Mouse (Mus musculus): Measurements from ENCODE around the gene Cnot1. TPM values are rescaled to one million over a fixed set of nuclear protein-coding genes. Genes with fewer than 3 reads are reported as not detected.
"Not testable (repeated sequence)": the region's sequence is repeated elsewhere in the genome, so short reads cannot be mapped to it uniquely, and the experiment has no call there.

Gene Cnot1
- polyA plus RNA-seq, 1 experiment: 40.6 TPM

DNA sequence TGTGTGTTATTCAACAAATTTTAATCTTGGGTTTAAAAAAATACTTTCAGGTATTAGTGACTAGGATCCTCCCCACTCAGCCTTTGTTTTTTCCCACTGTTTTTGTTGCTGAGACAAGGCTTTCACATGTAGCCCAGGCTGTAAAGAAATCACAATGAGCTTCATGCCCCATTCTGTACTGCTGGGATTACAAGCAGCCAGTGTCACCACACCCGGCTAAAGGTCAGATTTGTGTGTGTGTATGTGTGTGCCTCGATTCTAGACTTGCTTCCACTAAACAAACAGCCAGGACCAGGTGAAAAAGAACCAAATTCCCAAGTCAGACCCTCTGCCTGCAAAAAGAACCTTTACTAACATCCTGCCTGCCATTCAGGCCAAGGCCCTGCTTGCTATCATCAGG lies 1.8 kb downstream of the Cnot1 start:
- Histone ChIP-seq H3K27me3 (ENCODE audit: control insufficient read depth, insufficient read depth, insufficient read length) (no peaks in the 10 kb centered on the region), H3K79me2 (ENCODE audit: control insufficient read depth, insufficient read depth) (peaks cover 73% of the 10 kb centered on the region), H3K4me3 (ENCODE audit: insufficient read depth, poor library complexity, severe bottlenecking) (peak overlapping the region; percentile 93), H3ac (ENCODE audit: control insufficient read depth, insufficient read length, low read depth) (peak overlapping the region; percentile 23), H3K36me3 (ENCODE audit: control insufficient read depth, insufficient read depth) (peaks cover 23% of the 10 kb centered on the region), H3K79me3 (ENCODE audit: low read depth) (peaks cover 66% of the 10 kb centered on the region)
- TF ChIP-seq MAX (IDR thresholded peaks at IDR 0.05) (no peak), CEBPB (IDR thresholded peaks at IDR 0.05; ENCODE audit: low read depth) (no peak), USF1 (IDR thresholded peaks at IDR 0.05; ENCODE audit: low read depth) (no peak), MYOG (IDR thresholded peaks at IDR 0.05; ENCODE audit: control insufficient read depth, extremely low read depth, insufficient read length) (no peak), CTCF (IDR thresholded peaks at IDR 0.05; ENCODE audit: control insufficient read depth, insufficient read depth, insufficient read length) (no peak), MYOD1 (IDR thresholded peaks at IDR 0.05; ENCODE audit: control insufficient read depth, insufficient read length, low read depth) (no peak), FOSL1 (IDR thresholded peaks at IDR 0.05; ENCODE audit: insufficient read depth, low read length, poor library complexity, severe bottlenecking) (no peak)

DNA sequence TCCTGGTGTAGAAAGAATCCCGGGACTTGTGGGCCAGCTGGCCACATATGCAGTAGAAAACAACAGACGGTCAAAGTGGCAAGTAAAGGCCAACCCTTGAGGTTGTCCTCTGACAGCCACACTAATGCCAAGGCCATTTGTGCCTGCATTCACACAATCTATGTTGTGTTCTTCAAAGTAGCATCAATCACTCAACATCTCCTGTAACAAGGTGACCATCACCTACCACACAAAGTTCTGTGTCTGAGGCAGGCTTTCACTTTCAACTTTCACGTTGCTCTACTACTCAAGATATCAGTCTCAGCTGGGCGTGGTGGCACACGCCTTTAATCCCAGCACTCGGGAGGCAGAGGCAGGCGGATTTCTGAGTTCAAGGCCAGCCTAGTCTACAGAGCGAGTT lies 5.0 kb downstream of the Cnot1 start:
- Histone ChIP-seq H3K27me3 (ENCODE audit: control insufficient read depth, insufficient read depth, insufficient read length) (no peaks in the 10 kb centered on the region), H3K79me2 (ENCODE audit: control insufficient read depth, insufficient read depth) (peaks cover 100% of the 10 kb centered on the region), H3ac (ENCODE audit: control insufficient read depth, insufficient read length, low read depth) (no peak overlapping the region), H3K4me3 (ENCODE audit: insufficient read depth, poor library complexity, severe bottlenecking) (no peak overlapping the region), H3K36me3 (ENCODE audit: control insufficient read depth, insufficient read depth) (peaks cover 52% of the 10 kb centered on the region), H3K79me3 (ENCODE audit: low read depth) (peaks cover 96% of the 10 kb centered on the region)
- no peak for TF ChIP-seq FOSL1 (IDR thresholded peaks at IDR 0.05; ENCODE audit: insufficient read depth, low read length, poor library complexity, severe bottlenecking)
- no peak for TF ChIP-seq USF1 (IDR thresholded peaks at IDR 0.05; ENCODE audit: low read depth)
- TF ChIP-seq MYOG (IDR thresholded peaks at IDR 0.05; ENCODE audit: control insufficient read depth, extremely low read depth, insufficient read length): no peak
- TF ChIP-seq MYOD1 (IDR thresholded peaks at IDR 0.05; ENCODE audit: control insufficient read depth, insufficient read length, low read depth): no peak
- no peak for TF ChIP-seq CTCF (IDR thresholded peaks at IDR 0.05; ENCODE audit: control insufficient read depth, insufficient read depth, insufficient read length)
- TF ChIP-seq CEBPB (IDR thresholded peaks at IDR 0.05; ENCODE audit: low read depth): no peak

- Histone ChIP-seq H3K4me3 (ENCODE audit: insufficient read depth, poor library complexity, severe bottlenecking) (no peak overlapping the region), H3K79me3 (ENCODE audit: low read depth) (peaks cover 97% of the 10 kb centered on the region), H3ac (ENCODE audit: control insufficient read depth, insufficient read length, low read depth) (no peak overlapping the region), H3K36me3 (ENCODE audit: control insufficient read depth, insufficient read depth) (peaks cover 52% of the 10 kb centered on the region), H3K79me2 (ENCODE audit: control insufficient read depth, insufficient read depth) (peaks cover 100% of the 10 kb centered on the region), H3K27me3 (ENCODE audit: control insufficient read depth, insufficient read depth, insufficient read length) (no peaks in the 10 kb centered on the region)
- TF ChIP-seq MYOG (IDR thresholded peaks at IDR 0.05; ENCODE audit: control insufficient read depth, extremely low read depth, insufficient read length): no peak
Observed at GRCm38 (mm10) chr8:95801476-95802064, 5.7 kb downstream of the Cnot1 start.

DNA sequence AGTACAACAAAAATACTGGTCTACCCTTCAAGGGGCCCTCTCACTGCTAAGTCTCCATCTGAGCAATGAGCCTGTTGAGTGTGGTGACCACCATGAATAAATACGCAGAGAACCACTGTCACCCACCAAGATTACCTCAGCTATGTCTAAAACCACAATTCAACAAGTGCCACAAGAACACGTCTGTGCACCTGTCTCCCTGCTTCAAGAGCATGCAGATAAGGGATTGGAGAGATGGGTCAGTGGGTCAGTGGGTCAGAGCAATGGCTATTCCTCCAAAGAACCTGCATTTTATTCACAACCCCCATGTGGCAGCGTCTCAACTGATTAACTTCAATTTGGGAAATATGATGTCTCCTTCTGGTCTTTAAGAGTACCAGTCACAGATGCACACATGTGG lies 6.9 kb downstream of the Cnot1 start:
- Histone ChIP-seq H3K27me3 (ENCODE audit: control insufficient read depth, insufficient read depth, insufficient read length) (no peaks in the 10 kb centered on the region), H3K4me3 (ENCODE audit: insufficient read depth, poor library complexity, severe bottlenecking) (no peak overlapping the region), H3K36me3 (ENCODE audit: control insufficient read depth, insufficient read depth) (peaks cover 52% of the 10 kb centered on the region), H3K79me3 (ENCODE audit: low read depth) (peaks cover 97% of the 10 kb centered on the region), H3K79me2 (ENCODE audit: control insufficient read depth, insufficient read depth) (peaks cover 100% of the 10 kb centered on the region), H3ac (ENCODE audit: control insufficient read depth, insufficient read length, low read depth) (no peak overlapping the region)
- TF ChIP-seq MYOD1 (IDR thresholded peaks at IDR 0.05; ENCODE audit: control insufficient read depth, insufficient read length, low read depth): peak; percentile 47
- no peak for TF ChIP-seq FOSL1 (IDR thresholded peaks at IDR 0.05; ENCODE audit: insufficient read depth, low read length, poor library complexity, severe bottlenecking)

GRCm38 (mm10) chr8:95799891-95800290 lies 7.4 kb downstream of the Cnot1 start:
- no peak overlapping the region for H3K4me3 ChIP-seq (ENCODE audit: insufficient read depth, poor library complexity, severe bottlenecking)
- H3ac ChIP-seq (ENCODE audit: control insufficient read depth, insufficient read length, low read depth): no peak overlapping the region
- no peak for TF ChIP-seq CTCF (IDR thresholded peaks at IDR 0.05; ENCODE audit: control insufficient read depth, insufficient read depth, insufficient read length)
- TF ChIP-seq MYOG (IDR thresholded peaks at IDR 0.05; ENCODE audit: control insufficient read depth, extremely low read depth, insufficient read length): no peak
- no peak for TF ChIP-seq USF1 (IDR thresholded peaks at IDR 0.05; ENCODE audit: low read depth)
- no peak for TF ChIP-seq MYOD1 (IDR thresholded peaks at IDR 0.05; ENCODE audit: control insufficient read depth, insufficient read length, low read depth)
- peaks cover 95% of the 10 kb centered on the region for H3K79me3 ChIP-seq (ENCODE audit: low read depth)
- peaks cover 99% of the 10 kb centered on the region for H3K79me2 ChIP-seq (ENCODE audit: control insufficient read depth, insufficient read depth)
- peaks cover 52% of the 10 kb centered on the region for H3K36me3 ChIP-seq (ENCODE audit: control insufficient read depth, insufficient read depth)
- no peaks in the 10 kb centered on the region for H3K27me3 ChIP-seq (ENCODE audit: control insufficient read depth, insufficient read depth, insufficient read length)

DNA sequence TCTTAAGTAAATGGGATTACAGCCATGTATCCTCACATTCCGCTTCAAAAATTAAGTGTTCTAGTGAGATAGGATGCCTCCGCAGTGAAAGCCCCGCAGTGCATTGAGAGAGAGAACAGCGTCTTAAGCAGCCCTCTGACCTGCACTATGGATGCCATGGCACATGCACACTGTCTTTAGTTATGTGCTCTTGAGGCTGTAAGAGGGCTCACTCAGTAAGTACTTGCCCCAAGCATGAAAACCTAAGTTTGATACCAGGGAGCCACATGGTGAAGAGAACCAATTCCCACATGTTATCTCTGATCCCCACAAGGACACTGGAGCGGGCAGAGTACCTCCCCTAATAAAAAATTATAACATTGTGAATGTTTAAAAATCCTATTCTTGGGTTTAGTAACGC lies 8.1 kb downstream of the Cnot1 start:
- no peak overlapping the region for H3K4me3 ChIP-seq (ENCODE audit: insufficient read depth, poor library complexity, severe bottlenecking)
- H3K79me2 ChIP-seq (ENCODE audit: control insufficient read depth, insufficient read depth): peaks cover 98% of the 10 kb centered on the region
- H3K27me3 ChIP-seq (ENCODE audit: control insufficient read depth, insufficient read depth, insufficient read length): no peaks in the 10 kb centered on the region
- no peak for TF ChIP-seq MYOD1 (IDR thresholded peaks at IDR 0.05; ENCODE audit: control insufficient read depth, insufficient read length, low read depth)
- no peak for TF ChIP-seq CEBPB (IDR thresholded peaks at IDR 0.05; ENCODE audit: low read depth)
- TF ChIP-seq MAX (IDR thresholded peaks at IDR 0.05): no peak
- no peak for TF ChIP-seq MYOG (IDR thresholded peaks at IDR 0.05; ENCODE audit: control insufficient read depth, extremely low read depth, insufficient read length)
- TF ChIP-seq USF1 (IDR thresholded peaks at IDR 0.05; ENCODE audit: low read depth): no peak
- TF ChIP-seq CTCF (IDR thresholded peaks at IDR 0.05; ENCODE audit: control insufficient read depth, insufficient read depth, insufficient read length): no peak
- TF ChIP-seq FOSL1 (IDR thresholded peaks at IDR 0.05; ENCODE audit: insufficient read depth, low read length, poor library complexity, severe bottlenecking): no peak
- peaks cover 51% of the 10 kb centered on the region for H3K36me3 ChIP-seq (ENCODE audit: control insufficient read depth, insufficient read depth)
- H3K79me3 ChIP-seq (ENCODE audit: low read depth): peaks cover 93% of the 10 kb centered on the region
- H3ac ChIP-seq (ENCODE audit: control insufficient read depth, insufficient read length, low read depth): no peak overlapping the region

DNA sequence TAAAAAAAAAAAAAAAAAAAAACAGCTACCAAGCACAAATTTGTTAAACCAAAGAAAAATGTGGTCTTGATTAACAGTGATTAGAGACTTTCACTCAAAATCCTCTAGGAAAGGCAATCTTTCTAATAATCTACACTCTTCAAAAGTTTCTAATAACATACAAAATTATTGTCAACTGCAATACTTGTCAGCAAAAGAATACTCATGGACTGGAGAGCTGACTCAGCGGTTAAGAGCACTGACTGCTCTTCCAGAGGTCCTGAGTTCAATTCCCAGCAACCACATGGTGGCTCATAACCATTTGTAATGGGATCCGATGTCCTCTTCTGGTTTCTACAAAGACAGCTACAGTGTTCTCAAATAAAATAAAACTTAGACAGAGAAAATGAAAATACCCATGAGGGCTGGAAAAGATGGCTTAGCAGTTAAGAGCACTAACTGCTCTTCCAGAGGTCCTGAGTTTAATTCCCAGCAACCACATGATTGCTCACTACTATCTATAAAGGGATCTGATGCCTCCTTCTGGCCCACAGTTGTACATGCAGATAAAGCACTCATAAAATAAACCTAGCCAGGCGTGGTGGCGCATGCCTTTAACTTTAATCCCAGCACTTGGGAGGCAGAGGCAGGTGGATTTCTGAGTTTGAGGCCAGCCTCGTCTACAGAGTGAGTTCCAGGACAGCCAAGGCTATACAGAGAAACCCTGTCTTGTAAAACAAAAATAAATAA lies 11.8 kb downstream of the Cnot1 start:
- Histone ChIP-seq H3K79me3 (ENCODE audit: low read depth) (peaks cover 90% of the 10 kb centered on the region), H3K36me3 (ENCODE audit: control insufficient read depth, insufficient read depth) (peaks cover 43% of the 10 kb centered on the region), H3K79me2 (ENCODE audit: control insufficient read depth, insufficient read depth) (peaks cover 98% of the 10 kb centered on the region)
- not testable (repeated sequence) for H3ac ChIP-seq (ENCODE audit: control insufficient read depth, insufficient read length, low read depth); H3K4me3 ChIP-seq (ENCODE audit: insufficient read depth, poor library complexity, severe bottlenecking); H3K27me3 ChIP-seq (ENCODE audit: control insufficient read depth, insufficient read depth, insufficient read length)
